Mouse (Mus musculus) forebrain, embryonic 13.5 days (tissue): ENCODE data around the gene Cdk5. TPM values are rescaled to one million over a fixed set of nuclear protein-coding genes. Genes with fewer than 3 reads are reported as not detected.

Experiments used
- ATAC-seq: fragments of 200-750 bp; cut with Nextera tagmentation; 2 replicates; pipeline ENCODE4 v1.8.0; 2017
- H3K27ac ChIP-seq: fragments of 300-500 bp; sonication (generic); 2 replicates; pipeline ENCODE4 v1.5.1; 2015; ENCODE audit warnings: inconsistent platforms, mild to moderate bottlenecking, moderate library complexity
- H3K27me3 ChIP-seq: fragments of 300-500 bp; sonication (generic); 2 replicates; pipeline ENCODE4 v1.6.1; 2015; ENCODE audit warnings: mild to moderate bottlenecking, inconsistent platforms
- H3K36me3 ChIP-seq: fragments of 300-500 bp; sonication (generic); 2 replicates; pipeline ENCODE4 v1.6.1; 2015; ENCODE audit warnings: mild to moderate bottlenecking, inconsistent platforms; ENCODE audit not compliant: poor library complexity, severe bottlenecking
- H3K4me1 ChIP-seq: fragments of 300-500 bp; sonication (generic); 2 replicates; pipeline ENCODE4 v1.6.1; 2015; ENCODE audit warnings: inconsistent platforms
- H3K4me2 ChIP-seq: fragments of 300-500 bp; sonication (generic); 2 replicates; pipeline ENCODE4 v1.6.1; 2015; ENCODE audit warnings: inconsistent platforms, mild to moderate bottlenecking, moderate library complexity
- H3K4me3 ChIP-seq: fragments of 300-500 bp; sonication (generic); 2 replicates; pipeline ENCODE4 v1.5.1; 2015; ENCODE audit warnings: mild to moderate bottlenecking, inconsistent platforms
- H3K9ac ChIP-seq: fragments of 300-500 bp; sonication (generic); 2 replicates; pipeline ENCODE4 v1.6.1; 2015; ENCODE audit warnings: mild to moderate bottlenecking, inconsistent platforms
- H3K9me3 ChIP-seq: fragments of 300-500 bp; sonication (generic); replicated peaks from 2 replicates; pipeline ENCODE4 v1.6.1; 2016; ENCODE audit warnings: inconsistent platforms
- WGBS: fragments of 180-500 bp; shearing (Covaris S2); methylation state at CpG from one replicate; pipeline ENCODE4 v1.1.7; 2015; 5-methylcytosine and 5-hydroxymethylcytosine counted together
- polyA plus RNA-seq: library from polyadenylated mRNA; unstranded; fragments of >200 nt; fragmentation: Nextera tagmentation; extraction: Ambion mirVana; gene quantifications from 2 replicates; pipeline ENCODE4 v1.2.1, GENCODE M21; 2015

The Cdk5 gene
- polyA plus RNA-seq, 1 experiment from 2014 or later: 80.7 TPM

GRCm38 (mm10) chr5:24427285-24427633 lies 3.9 kb upstream of the Cdk5 start:
- 7% methylated on average over 12 of the region's 12 CpGs for WGBS
- Histone ChIP-seq H3K4me2 (peak overlapping the region; percentile 89), H3K36me3 (peaks cover 31% of the 10 kb centered on the region), H3K4me1 (peaks cover 56% of the 10 kb centered on the region), H3K9ac (peak overlapping the region; percentile 17; the same call in 1 of the 2 replicates), H3K27me3 (peaks cover 5% of the 10 kb centered on the region; the same call in 1 of the 2 replicates), H3K9me3 (no peaks in the 10 kb centered on the region), H3K27ac (no peak overlapping the region), H3K4me3 (peak overlapping the region; percentile 1; the same call in 1 of the 2 replicates)
- ATAC-seq: no peak

- no peak for ATAC-seq
- Histone ChIP-seq H3K27ac (no peak overlapping the region), H3K9me3 (no peaks in the 10 kb centered on the region), H3K9ac (peak overlapping the region; percentile 68), H3K4me2 (peak overlapping the region; percentile 89), H3K4me1 (peaks cover 61% of the 10 kb centered on the region), H3K27me3 (peaks cover 5% of the 10 kb centered on the region; the same call in 1 of the 2 replicates), H3K36me3 (peaks cover 26% of the 10 kb centered on the region), H3K4me3 (peak overlapping the region; percentile 61)
- 10% methylated on average over 9 of the region's 9 CpGs for WGBS
Observed at GRCm38 (mm10) chr5:24426556-24427284, 3.4 kb upstream of the Cdk5 start.

GRCm38 (mm10) chr5:24426037-24426432 lies 2.7 kb upstream of the Cdk5 start:
- Histone ChIP-seq H3K27me3 (peaks cover 5% of the 10 kb centered on the region; the same call in 1 of the 2 replicates), H3K4me2 (peak overlapping the region; percentile 89), H3K36me3 (peaks cover 26% of the 10 kb centered on the region), H3K4me1 (peaks cover 61% of the 10 kb centered on the region), H3K9me3 (no peaks in the 10 kb centered on the region), H3K4me3 (peak overlapping the region; percentile 61), H3K9ac (peak overlapping the region; percentile 68), H3K27ac (peak overlapping the region; percentile 36; the same call in 1 of the 2 replicates)
- whole genome bisulfite sequencing: under 1% methylated on average over 10 of the region's 10 CpGs
- ATAC-seq: no peak

- Histone ChIP-seq H3K4me1 (peaks cover 61% of the 10 kb centered on the region), H3K27me3 (peaks cover 5% of the 10 kb centered on the region; the same call in 1 of the 2 replicates), H3K4me2 (peak overlapping the region; percentile 89), H3K27ac (peak overlapping the region; percentile 36), H3K4me3 (peak overlapping the region; percentile 61), H3K9me3 (no peaks in the 10 kb centered on the region), H3K36me3 (peaks cover 26% of the 10 kb centered on the region), H3K9ac (peak overlapping the region; percentile 68)
- WGBS: 1% methylated on average over 28 of the region's 30 CpGs
- no peak for ATAC-seq
Observed at GRCm38 (mm10) chr5:24425421-24426036, 2.2 kb upstream of the Cdk5 start.

GRCm38 (mm10) chr5:24424861-24425411 lies 1.6 kb upstream of the Cdk5 start:
- no peak for ATAC-seq
- WGBS: under 1% methylated on average over 40 of the region's 60 CpGs
- H3K36me3 ChIP-seq: peaks cover 26% of the 10 kb centered on the region
- H3K27me3 ChIP-seq: peaks cover 5% of the 10 kb centered on the region; the same call in 1 of the 2 replicates
- H3K4me3 ChIP-seq: peak overlapping the region; percentile 61
- H3K9me3 ChIP-seq: no peaks in the 10 kb centered on the region
- peaks cover 61% of the 10 kb centered on the region for H3K4me1 ChIP-seq
- peak overlapping the region; percentile 68 for H3K9ac ChIP-seq
- H3K27ac ChIP-seq: peak overlapping the region; percentile 92; the same call in 1 of the 2 replicates
- H3K4me2 ChIP-seq: peak overlapping the region; percentile 89

GRCm38 (mm10) chr5:24424004-24424781 lies 863 bp upstream of the Cdk5 start:
- Histone ChIP-seq H3K9ac (peak overlapping the region; percentile 75), H3K36me3 (peaks cover 26% of the 10 kb centered on the region), H3K4me2 (peak overlapping the region; percentile 89), H3K9me3 (no peaks in the 10 kb centered on the region), H3K4me3 (peak overlapping the region; percentile 61), H3K27ac (peak overlapping the region; percentile 92), H3K4me1 (peaks cover 61% of the 10 kb centered on the region), H3K27me3 (peaks cover 5% of the 10 kb centered on the region; the same call in 1 of the 2 replicates)
- WGBS: 10% methylated on average over 21 of the region's 21 CpGs
- 0 out of 2 replicates have a peak, but pooled peaks have one; percentile 0 for ATAC-seq

- H3K27me3 ChIP-seq: 0 out of 2 replicates have a peak, but pooled peaks cover 7% of the 10 kb centered on the region
- peaks cover 37% of the 10 kb centered on the region for H3K36me3 ChIP-seq
- no peak for ATAC-seq
- no peak overlapping the region for H3K27ac ChIP-seq
- H3K4me2 ChIP-seq: no peak overlapping the region
- 79% methylated on average over 9 of the region's 9 CpGs for WGBS
- no peak overlapping the region for H3K4me3 ChIP-seq
- peaks cover 37% of the 10 kb centered on the region for H3K4me1 ChIP-seq
- 0 out of 2 replicates have a peak overlapping the region, but pooled peaks have one; percentile 5 for H3K9ac ChIP-seq
- no peaks in the 10 kb centered on the region for H3K9me3 ChIP-seq
Observed at GRCm38 (mm10) chr5:24420381-24420780, 2.9 kb downstream of the Cdk5 start.

- no peak overlapping the region for H3K4me3 ChIP-seq
- peaks cover 37% of the 10 kb centered on the region for H3K36me3 ChIP-seq
- WGBS: 84% methylated on average over 10 of the region's 10 CpGs
- ATAC-seq: no peak
- no peaks in the 10 kb centered on the region for H3K9me3 ChIP-seq
- H3K9ac ChIP-seq: no peak overlapping the region
- H3K4me2 ChIP-seq: no peak overlapping the region
- H3K27me3 ChIP-seq: 0 out of 2 replicates have a peak, but pooled peaks cover 10% of the 10 kb centered on the region
- no peak overlapping the region for H3K27ac ChIP-seq
- peaks cover 19% of the 10 kb centered on the region for H3K4me1 ChIP-seq
Observed at GRCm38 (mm10) chr5:24417587-24417986, 5.7 kb downstream of the Cdk5 start.

GRCm38 (mm10) chr5:24416222-24416736 lies 7.1 kb downstream of the Cdk5 start:
- WGBS: 3% methylated on average over 21 of the region's 21 CpGs
- peak overlapping the region; percentile 41; the same call in 1 of the 2 replicates for H3K9ac ChIP-seq
- peaks cover 11% of the 10 kb centered on the region for H3K4me1 ChIP-seq
- H3K27me3 ChIP-seq: 0 out of 2 replicates have a peak, but pooled peaks cover 10% of the 10 kb centered on the region
- ATAC-seq: peak; percentile 77
- H3K4me2 ChIP-seq: peak overlapping the region; percentile 38
- no peaks in the 10 kb centered on the region for H3K9me3 ChIP-seq
- H3K27ac ChIP-seq: no peak overlapping the region
- H3K36me3 ChIP-seq: peaks cover 33% of the 10 kb centered on the region
- H3K4me3 ChIP-seq: no peak overlapping the region

GRCm38 (mm10) chr5:24413938-24414337 lies 9.4 kb downstream of the Cdk5 start:
- Histone ChIP-seq H3K9me3 (no peaks in the 10 kb centered on the region), H3K4me2 (no peak overlapping the region), H3K27ac (no peak overlapping the region), H3K36me3 (peaks cover 15% of the 10 kb centered on the region), H3K4me1 (peaks cover 11% of the 10 kb centered on the region), H3K4me3 (no peak overlapping the region), H3K9ac (no peak overlapping the region), H3K27me3 (0 out of 2 replicates have a peak, but pooled peaks cover 10% of the 10 kb centered on the region)
- WGBS: 86% methylated on average over 13 of the region's 13 CpGs
- no peak for ATAC-seq

- H3K4me2 ChIP-seq: no peak within 1 kb of the TSS
- H3K36me3 ChIP-seq: 0 out of 2 replicates have a peak, but pooled peaks cover 8% of the 10 kb centered on the region
- H3K4me1 ChIP-seq: peaks cover 11% of the 10 kb centered on the region
- no peak within 1 kb of the TSS; the same call in 1 of the 2 replicates for H3K9ac ChIP-seq
- no peaks in the 10 kb centered on the region for H3K9me3 ChIP-seq
- ATAC-seq: no peak
- H3K27ac ChIP-seq: no peak within 1 kb of the TSS
- 0 out of 2 replicates have a peak, but pooled peaks cover 10% of the 10 kb centered on the region for H3K27me3 ChIP-seq
- WGBS: 55% methylated on average over 11 of the region's 11 CpGs
- no peak within 1 kb of the TSS for H3K4me3 ChIP-seq
Observed at GRCm38 (mm10) chr5:24413042-24413693, 10.2 kb downstream of the Cdk5 start, which contains the start of gene Asic3. Asic3 (plus strand) TSS chr5:24413392.
